Mouse (Mus musculus) kidney, embryonic 14.5 days (tissue): ENCODE measurements at regions not wholly inside any gene's neighbourhood (a gene's known extent, or its start where the extent isn't known, plus 50 kb on each side); places are given as distances from the start of the nearest gene placed in this dataset.

Experiments used
- ATAC-seq: fragments of 200-750 bp; cut with Nextera tagmentation; 2 replicates; pipeline ENCODE4 v1.8.0; 2017; ENCODE audit warnings: moderate number of reproducible peaks, mild to moderate bottlenecking, moderate TSS enrichment, moderate library complexity; ENCODE audit not compliant: low FRiP score, low TSS enrichment
- H3K27ac ChIP-seq: fragments of 300-500 bp; sonication (generic); 2 replicates; pipeline ENCODE4 v1.5.1; 2014; ENCODE audit warnings: low read depth, mild to moderate bottlenecking, low read length, moderate library complexity, mixed read lengths
- H3K27me3 ChIP-seq: fragments of 300-500 bp; sonication (generic); 2 replicates; pipeline ENCODE4 v1.6.1; 2014; ENCODE audit warnings: mild to moderate bottlenecking, low read length; ENCODE audit not compliant: control insufficient read depth, insufficient read depth
- H3K36me3 ChIP-seq: fragments of 300-500 bp; sonication (generic); 2 replicates; pipeline ENCODE4 v1.6.1; 2014; ENCODE audit warnings: low read length, mixed read lengths; ENCODE audit not compliant: control insufficient read depth, insufficient read depth
- H3K4me1 ChIP-seq: fragments of 300-500 bp; sonication (generic); 2 replicates; pipeline ENCODE4 v1.6.1; 2014; ENCODE audit warnings: low read length, mixed read lengths; ENCODE audit not compliant: control insufficient read depth, insufficient read depth
- H3K4me2 ChIP-seq: fragments of 300-500 bp; sonication (generic); replicated peaks from 2 replicates; pipeline ENCODE4 v1.6.1; 2014; ENCODE audit warnings: low read depth, mild to moderate bottlenecking, low read length
- H3K4me3 ChIP-seq: fragments of 300-500 bp; sonication (generic); 2 replicates; pipeline ENCODE4 v1.5.1; 2014; ENCODE audit warnings: mild to moderate bottlenecking, low read length
- H3K9ac ChIP-seq: fragments of 300-500 bp; sonication (generic); 2 replicates; pipeline ENCODE4 v1.6.1; 2014; ENCODE audit warnings: low read depth, mild to moderate bottlenecking, low read length, moderate library complexity
- H3K9me3 ChIP-seq: fragments of 300-500 bp; sonication (generic); 2 replicates; pipeline ENCODE4 v1.6.1; 2016; ENCODE audit warnings: low read length; ENCODE audit not compliant: control insufficient read depth
- WGBS: fragments of 180-500 bp; shearing (Covaris S2); extraction: QIAGEN DNeasy Blood & Tissue Kit; methylation state at CpG from one replicate; pipeline ENCODE4 v1.1.7; 2014; 5-methylcytosine and 5-hydroxymethylcytosine counted together

- Histone ChIP-seq H3K4me3 (no peak overlapping the region), H3K27me3 (no peaks in the 10 kb centered on the region), H3K4me1 (no peaks in the 10 kb centered on the region), H3K27ac (no peak overlapping the region), H3K9ac (no peak overlapping the region), H3K4me2 (no peak overlapping the region), H3K9me3 (no peaks in the 10 kb centered on the region), H3K36me3 (no peaks in the 10 kb centered on the region)
- ATAC-seq, result no peak
Observed at GRCm38 (mm10) chr9:94016747-94017487, 521.0 kb downstream of the 1190002N15Rik start.

GRCm38 (mm10) chr9:93992216-93992615 lies 545.7 kb downstream of the 1190002N15Rik start:
- no peaks in the 10 kb centered on the region for H3K4me1 ChIP-seq
- H3K4me3 ChIP-seq, result no peak overlapping the region

GRCm38 (mm10) chr9:93991141-93991540 lies 546.7 kb downstream of the 1190002N15Rik start:
- Histone ChIP-seq H3K4me3 (no peak overlapping the region), H3K9ac (no peak overlapping the region), H3K27me3 (no peaks in the 10 kb centered on the region), H3K4me2 (no peak overlapping the region), H3K36me3 (no peaks in the 10 kb centered on the region), H3K9me3 (no peaks in the 10 kb centered on the region), H3K27ac (no peak overlapping the region), H3K4me1 (no peaks in the 10 kb centered on the region)
- WGBS, result 67% methylated on average over 1 of the region's 1 CpGs
- ATAC-seq, result no peak

More at GRCm38 (mm10) chr9:93992216-93992615, 545.7 kb downstream of the 1190002N15Rik start:
- Histone ChIP-seq H3K9ac (no peak overlapping the region), H3K4me2 (no peak overlapping the region), H3K27me3 (no peaks in the 10 kb centered on the region), H3K27ac (no peak overlapping the region), H3K9me3 (no peaks in the 10 kb centered on the region), H3K36me3 (no peaks in the 10 kb centered on the region)
- 77% methylated on average over 3 of the region's 3 CpGs for WGBS
- no peak for ATAC-seq

- no peak for ATAC-seq
- Histone ChIP-seq H3K36me3 (no peaks in the 10 kb centered on the region), H3K4me2 (no peak overlapping the region), H3K4me1 (no peaks in the 10 kb centered on the region), H3K27ac (no peak overlapping the region), H3K4me3 (no peak overlapping the region), H3K27me3 (no peaks in the 10 kb centered on the region), H3K9me3 (no peaks in the 10 kb centered on the region), H3K9ac (no peak overlapping the region)
- WGBS, result 78% methylated on average over 2 of the region's 2 CpGs
Observed at GRCm38 (mm10) chr9:93981136-93981535, 556.7 kb downstream of the 1190002N15Rik start.

GRCm38 (mm10) chr9:93969691-93970284 lies 568.1 kb downstream of the 1190002N15Rik start:
- 81% methylated on average over 6 of the region's 6 CpGs for WGBS

GRCm38 (mm10) chr9:93969118-93969517 lies 568.8 kb downstream of the 1190002N15Rik start:
- no peak overlapping the region for H3K27ac ChIP-seq
- H3K9ac ChIP-seq, result no peak overlapping the region
- no peak overlapping the region for H3K4me2 ChIP-seq
- H3K27me3 ChIP-seq, result no peaks in the 10 kb centered on the region
- H3K4me1 ChIP-seq, result no peaks in the 10 kb centered on the region
- H3K4me3 ChIP-seq, result no peak overlapping the region
- no peaks in the 10 kb centered on the region for H3K9me3 ChIP-seq
- WGBS, result 90% methylated on average over 5 of the region's 5 CpGs
- no peaks in the 10 kb centered on the region for H3K36me3 ChIP-seq
- no peak for ATAC-seq

More at GRCm38 (mm10) chr9:93969691-93970284, 568.1 kb downstream of the 1190002N15Rik start:
- H3K36me3 ChIP-seq, result no peaks in the 10 kb centered on the region
- H3K27me3 ChIP-seq, result no peaks in the 10 kb centered on the region
- H3K4me3 ChIP-seq, result no peak overlapping the region
- no peaks in the 10 kb centered on the region for H3K9me3 ChIP-seq
- no peak overlapping the region for H3K9ac ChIP-seq
- ATAC-seq, result no peak
- no peaks in the 10 kb centered on the region for H3K4me1 ChIP-seq
- no peak overlapping the region for H3K27ac ChIP-seq
- no peak overlapping the region for H3K4me2 ChIP-seq

- Histone ChIP-seq H3K27me3 (no peaks in the 10 kb centered on the region), H3K36me3 (no peaks in the 10 kb centered on the region), H3K4me1 (no peaks in the 10 kb centered on the region), H3K4me2 (no peak overlapping the region), H3K9ac (no peak overlapping the region), H3K9me3 (no peaks in the 10 kb centered on the region), H3K4me3 (no peak overlapping the region), H3K27ac (no peak overlapping the region)
- ATAC-seq, result no peak
Observed at GRCm38 (mm10) chr9:93955235-93956040, 582.4 kb downstream of the 1190002N15Rik start.

GRCm38 (mm10) chr9:93948671-93949070 lies 589.2 kb downstream of the 1190002N15Rik start:
- no peak for ATAC-seq
- Histone ChIP-seq H3K9ac (no peak overlapping the region), H3K4me1 (no peaks in the 10 kb centered on the region), H3K4me3 (no peak overlapping the region), H3K4me2 (no peak overlapping the region), H3K27ac (no peak overlapping the region), H3K9me3 (no peaks in the 10 kb centered on the region), H3K36me3 (no peaks in the 10 kb centered on the region), H3K27me3 (no peaks in the 10 kb centered on the region)
- WGBS, result 83% methylated on average over 1 of the region's 1 CpGs

GRCm38 (mm10) chr9:93947053-93947452 lies 590.8 kb downstream of the 1190002N15Rik start:
- H3K36me3 ChIP-seq, result no peaks in the 10 kb centered on the region
- no peaks in the 10 kb centered on the region for H3K4me1 ChIP-seq
- no peaks in the 10 kb centered on the region for H3K9me3 ChIP-seq
- no peak for ATAC-seq
- no peak overlapping the region for H3K9ac ChIP-seq
- 93% methylated on average over 1 of the region's 1 CpGs for WGBS
- H3K4me3 ChIP-seq, result no peak overlapping the region
- no peak overlapping the region for H3K27ac ChIP-seq
- H3K27me3 ChIP-seq, result no peaks in the 10 kb centered on the region
- H3K4me2 ChIP-seq, result no peak overlapping the region
